Mouse (Mus musculus) heart, adult 2 months (tissue): ENCODE data around the gene Hbb-bt.
"Not testable (repeated sequence)": the region's sequence is repeated elsewhere in the genome, so short reads cannot be mapped to it uniquely, and the experiment has no call there.

Source experiments
- EP300 ChIP-seq: fragments of 200-500 bp; IDR thresholded peaks from 2 replicates; pipeline ENCODE4 v1.6.1; 2011; ENCODE audit warnings: low read depth, low read length, control low read depth; ENCODE audit not compliant: insufficient read depth
- POLR2A ChIP-seq: fragments of 200-500 bp; IDR thresholded peaks from 2 replicates; pipeline ENCODE4 v1.6.1; 2011; ENCODE audit warnings: mild to moderate bottlenecking, low read depth, low read length, control low read depth; ENCODE audit not compliant: insufficient read depth

DNA sequence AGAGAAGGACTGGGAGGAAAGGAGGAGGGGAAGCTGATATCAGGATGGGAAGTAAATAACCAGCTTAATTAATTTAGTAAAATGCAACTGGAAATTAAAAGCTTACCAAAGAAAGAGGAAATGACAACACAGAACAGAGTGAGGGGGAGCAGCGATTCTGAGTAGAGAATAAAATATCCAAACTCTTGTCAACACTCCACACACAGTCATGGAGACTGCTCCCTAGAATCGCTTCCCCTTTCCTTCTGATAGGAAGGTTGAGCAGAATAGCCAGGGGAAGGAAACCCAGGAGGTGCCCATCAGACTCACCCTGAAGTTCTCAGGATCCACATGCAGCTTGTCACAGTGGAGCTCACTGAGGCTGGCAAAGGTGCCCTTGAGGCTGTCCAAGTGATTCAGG, 13.3 kb upstream of the Hbb-bt start:
- TF ChIP-seq EP300, POLR2A: not testable (repeated sequence)
